Mouse (Mus musculus): ENCODE measurements around the gene Cdc42ep1. TPM values are rescaled to one million over a fixed set of nuclear protein-coding genes. Genes with fewer than 3 reads are reported as not detected.
"Not testable (repeated sequence)": the region's sequence is repeated elsewhere in the genome, so short reads cannot be mapped to it uniquely, and the experiment has no call there.

Gene Cdc42ep1
- total RNA-seq, 2 experiments from 2014 or later = 34.1 to 41.0 TPM

DNA sequence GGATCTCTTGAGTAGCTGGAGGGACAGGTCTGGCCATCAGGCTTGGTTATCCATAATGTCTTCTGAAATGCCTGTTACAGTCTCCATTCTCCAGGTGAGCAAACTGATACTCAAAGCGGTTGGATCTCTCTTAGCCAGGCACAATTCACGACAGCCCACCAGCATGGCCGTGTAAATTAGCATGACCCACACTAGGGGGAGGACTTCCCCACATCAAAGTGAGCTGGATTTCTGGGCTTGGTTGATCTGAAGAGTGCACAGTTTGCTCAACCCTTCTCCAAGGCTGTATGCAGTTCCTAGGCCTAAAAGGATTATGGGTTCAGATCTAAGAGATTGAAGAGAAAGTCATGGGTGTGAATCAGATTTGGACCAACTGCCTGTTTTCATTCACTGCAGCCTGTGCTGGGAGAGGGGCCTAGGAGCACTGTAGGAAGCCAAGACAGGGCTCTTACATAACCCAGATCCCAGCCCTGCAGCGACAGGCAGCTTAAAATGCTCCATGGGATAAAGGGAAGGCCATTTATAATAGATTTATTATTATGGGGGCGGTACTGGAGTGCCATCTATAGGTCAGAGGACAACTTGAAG, 29.7 kb downstream of the Cdc42ep1 start:
- intact Hi-C loops (cut with DNase I) = loop anchor here (5.0 kb wide), 1 partner anchor 250 kb away; no protein-coding TSS in a partner anchor
- DNase-seq (ENCODE audit: low spot score) = no peak

DNA sequence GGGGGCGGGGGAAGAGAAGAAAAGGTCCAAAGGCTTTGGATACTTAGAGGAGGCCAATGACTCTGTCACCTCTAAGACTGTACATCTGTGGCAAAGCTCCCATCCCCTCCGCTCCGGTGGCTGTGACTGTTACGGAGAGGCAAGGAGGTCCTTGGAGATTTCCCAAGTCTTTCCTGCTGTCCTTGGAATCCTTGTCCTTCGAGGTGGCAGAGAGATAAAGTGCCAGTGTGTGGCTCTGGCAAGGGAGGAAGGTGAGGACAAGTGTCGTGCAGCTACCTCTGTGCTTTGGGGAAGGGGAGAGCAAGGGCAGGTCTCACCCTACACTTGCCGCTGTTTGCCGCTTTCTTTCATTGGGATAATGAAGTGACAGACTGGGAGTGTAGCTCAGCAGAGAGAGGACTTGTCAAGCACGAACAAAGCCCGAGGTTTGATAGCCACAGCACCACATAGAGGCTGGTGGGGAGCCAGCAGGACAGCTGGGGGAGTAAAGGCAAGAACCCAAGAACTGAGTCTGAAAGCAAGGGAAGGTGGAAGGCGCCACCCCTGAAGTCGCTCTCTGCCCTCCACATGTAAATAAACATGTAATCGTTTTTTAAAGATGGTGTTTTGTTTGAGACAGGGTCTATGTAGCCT, 31.5 kb downstream of the Cdc42ep1 start:
- no peak for DNase-seq (ENCODE audit: low spot score)
- intact Hi-C loops (cut with DNase I) = loop anchor here (5.0 kb wide), 1 partner anchor 252 kb away; no protein-coding TSS in a partner anchor

DNA sequence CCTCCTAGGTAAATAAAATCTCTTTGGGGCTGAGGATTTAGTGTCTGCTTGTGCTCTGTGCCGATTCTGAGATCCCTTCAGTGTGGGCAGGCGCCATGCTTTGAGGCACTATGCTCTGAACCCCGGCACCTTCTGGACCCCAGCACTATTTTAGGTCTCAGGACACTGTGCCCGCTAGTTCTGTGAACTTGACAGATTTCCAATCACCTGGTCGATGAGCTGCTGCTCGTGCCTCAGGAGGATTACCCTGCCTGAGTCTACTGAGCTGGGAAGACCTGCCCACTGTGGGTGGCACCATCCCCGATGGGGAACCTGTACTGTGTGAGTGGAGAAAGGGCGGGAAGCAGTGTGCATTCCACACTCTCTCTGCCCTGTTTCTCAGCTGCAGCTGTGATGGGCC, 32.6 kb downstream of the Cdc42ep1 start:
- intact Hi-C loops (cut with DNase I) = loop anchor here (5.0 kb wide), 1 partner anchor 253 kb away; no protein-coding TSS in a partner anchor
- DNase-seq (ENCODE audit: low spot score) = no peak

DNA sequence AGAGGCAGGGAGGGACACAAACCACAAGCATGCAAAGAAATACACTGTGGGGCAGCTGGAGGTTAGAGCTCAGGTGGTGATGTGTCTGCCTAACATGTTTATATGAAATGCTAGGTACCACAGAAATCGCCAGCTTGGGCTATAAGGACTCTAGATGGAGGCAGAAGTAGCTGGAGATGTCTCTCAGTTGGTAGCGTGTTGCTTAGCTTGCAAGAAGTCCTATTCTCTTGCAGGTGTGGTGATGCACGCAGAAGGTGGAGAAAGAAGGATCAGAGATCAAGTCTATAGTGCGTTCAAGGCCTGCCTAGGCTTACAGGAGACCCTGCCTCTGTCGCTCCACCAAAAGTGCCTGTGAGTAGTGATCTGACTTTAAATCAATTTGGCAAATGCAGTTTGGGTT, 33.1 kb downstream of the Cdc42ep1 start:
- no peak for DNase-seq (ENCODE audit: low spot score)
- intact Hi-C loops (cut with DNase I) = no loop called here

DNA sequence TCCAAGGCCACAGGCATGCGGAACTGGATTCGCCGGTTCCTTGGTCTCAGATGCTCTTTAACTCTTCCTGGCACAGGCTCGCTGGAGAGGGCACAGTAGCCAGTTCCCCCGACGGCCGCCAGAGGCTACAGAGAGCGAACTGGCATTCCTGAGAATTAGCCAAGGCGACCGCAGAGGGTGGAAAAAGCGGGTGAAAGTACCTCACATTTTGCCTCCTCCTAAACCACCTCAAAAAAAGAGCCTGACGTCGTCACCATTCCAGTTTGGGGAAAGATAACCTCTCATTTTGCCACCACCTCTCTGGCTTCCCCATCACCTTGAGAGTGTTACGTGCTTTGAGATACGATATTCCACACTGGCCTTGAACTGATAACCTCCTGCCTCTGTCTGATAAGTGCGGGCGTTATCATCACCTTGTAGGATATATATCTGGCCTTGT, 33.9 kb downstream of the Cdc42ep1 start:
- intact Hi-C loops (cut with DNase I) = no loop called here
- no peak for DNase-seq (ENCODE audit: low spot score)

DNA sequence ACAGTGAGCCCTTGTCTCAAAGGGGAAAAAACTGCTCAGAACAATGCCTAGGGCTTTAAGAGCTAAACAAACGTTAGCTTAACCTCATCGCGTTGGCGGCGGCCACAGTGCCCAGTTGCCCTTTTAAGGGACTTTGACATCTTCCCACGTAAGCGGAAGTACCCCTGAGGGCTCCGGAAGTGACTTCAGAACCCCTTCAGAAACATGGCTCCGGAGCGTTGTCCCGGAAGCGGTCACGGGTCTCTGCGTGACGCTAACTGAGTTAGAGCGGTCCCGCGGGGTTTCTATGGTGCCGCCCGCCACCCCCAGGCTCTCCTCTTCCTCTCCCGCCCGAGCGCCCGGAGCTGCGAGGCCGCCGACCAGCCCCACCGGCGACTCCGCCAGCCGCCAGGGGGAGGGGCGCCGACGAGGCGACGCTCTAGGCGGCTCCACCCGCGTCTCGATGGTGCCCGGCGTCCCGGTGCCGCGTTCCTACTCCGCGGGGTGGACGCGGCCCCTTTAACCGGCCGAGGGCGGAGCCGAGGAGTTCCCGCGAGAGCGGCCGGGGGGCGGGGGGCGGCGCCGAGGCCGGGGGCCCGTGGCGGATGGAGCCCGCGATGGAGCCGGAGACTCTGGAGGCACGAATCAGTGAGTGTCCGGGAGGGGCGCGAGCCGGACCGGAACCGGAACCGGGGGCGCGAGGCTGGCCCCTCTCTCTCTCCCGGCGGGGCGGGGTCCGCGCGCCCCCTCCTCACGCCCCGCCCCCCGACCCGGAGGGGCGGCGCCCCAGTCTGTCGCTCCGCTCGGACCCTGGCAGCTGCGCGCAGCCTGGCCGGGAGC, 34.8 kb downstream of the Cdc42ep1 start, which contains the start of gene Gga1:
Gga1 (plus strand) TSS at position 200 of the 819 bp plus-strand sequence.
- peak; percentile 89 for DNase-seq (ENCODE audit: low spot score)
- intact Hi-C loops (cut with DNase I) = no loop called here

DNA sequence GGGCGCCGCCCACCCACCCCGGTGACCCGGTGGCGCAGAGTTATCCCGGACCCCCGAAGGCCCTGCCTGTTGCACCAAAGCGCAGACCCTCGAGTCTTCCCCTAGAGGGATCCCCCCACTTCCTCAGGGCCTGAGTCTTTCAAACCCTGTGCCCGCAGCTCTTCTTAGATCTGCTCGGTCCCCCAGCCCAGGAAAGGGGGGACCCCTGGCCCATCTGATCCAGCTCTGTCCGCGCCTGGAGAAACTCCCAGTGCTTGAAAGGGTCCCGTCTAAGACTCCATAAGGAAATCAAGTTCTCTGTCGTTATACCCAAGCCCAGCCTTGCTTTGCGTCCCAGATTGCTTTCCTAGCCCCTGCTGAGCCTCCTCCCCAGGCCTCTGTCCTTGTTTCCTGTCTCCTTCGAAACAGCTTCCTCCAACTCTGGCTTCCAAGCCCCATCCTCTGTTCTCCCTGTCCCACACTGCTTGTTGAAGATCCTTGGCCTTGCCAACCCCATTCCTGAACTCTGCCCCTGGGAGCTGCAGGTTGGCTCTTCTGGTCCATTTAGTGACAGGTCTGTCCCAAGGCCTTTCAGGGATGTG, 35.5 kb downstream of the Cdc42ep1 start:
- intact Hi-C loops (cut with DNase I) = no loop called here
- no peak for DNase-seq (ENCODE audit: low spot score)

DNA sequence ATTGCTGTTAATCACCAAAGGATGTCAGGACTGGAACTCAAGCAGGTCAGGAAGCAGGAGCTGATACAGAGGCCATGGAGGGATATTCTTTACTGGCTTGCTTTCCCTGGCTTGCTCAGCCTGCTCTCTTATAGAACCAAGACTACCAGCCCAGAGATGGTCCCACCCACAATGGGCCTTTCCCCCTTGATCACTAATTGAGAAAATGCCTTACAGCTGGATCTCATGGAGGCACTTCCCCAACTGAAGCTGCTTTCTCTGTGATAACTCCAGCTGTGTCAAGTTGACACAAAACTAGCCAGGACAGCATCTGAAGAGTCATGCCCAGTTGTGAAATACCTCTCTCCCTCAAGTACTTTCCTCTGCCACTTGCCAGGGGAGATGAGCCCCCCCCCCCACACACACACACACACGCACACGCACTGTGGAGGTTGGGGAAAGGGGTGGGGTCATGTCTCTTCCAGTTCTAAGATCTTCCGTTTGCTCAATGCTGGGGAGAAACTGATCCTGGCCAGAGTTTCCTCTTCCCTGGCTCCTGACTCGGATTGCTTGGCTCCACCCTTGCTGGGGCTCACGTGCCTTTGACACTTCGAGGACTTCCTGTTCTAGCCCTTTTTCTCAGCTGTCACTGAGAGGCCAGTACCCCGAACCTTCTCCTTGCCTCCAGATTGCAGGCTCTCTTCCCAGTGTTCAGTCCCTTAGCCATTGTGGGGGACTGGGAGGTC, 36.5 kb downstream of the Cdc42ep1 start:
- DNase-seq (ENCODE audit: low spot score); intact Hi-C loops (cut with DNase I): not testable (repeated sequence)

DNA sequence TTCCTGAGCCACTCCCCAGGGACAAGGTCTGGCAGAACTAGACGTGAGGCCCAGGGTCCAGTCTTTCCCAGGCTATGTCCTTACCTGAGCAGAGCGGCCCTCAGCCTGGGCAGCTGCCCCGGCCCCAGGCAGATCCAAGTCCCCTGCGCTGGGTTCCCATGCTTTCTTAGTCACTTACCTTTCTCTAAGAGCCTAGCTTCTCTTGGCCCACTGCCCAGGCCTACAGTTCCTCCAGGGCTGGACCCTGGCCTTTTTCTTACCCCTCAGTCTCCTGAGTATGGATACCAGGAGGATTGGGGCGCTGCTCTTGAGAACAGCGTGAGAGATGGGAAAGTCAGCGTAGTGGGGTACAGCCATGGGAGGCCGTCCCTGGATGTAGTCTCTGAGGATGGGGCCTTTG, 38.0 kb downstream of the Cdc42ep1 start:
- DNase-seq (ENCODE audit: low spot score) = no peak
- intact Hi-C loops (cut with DNase I) = no loop called here

DNA sequence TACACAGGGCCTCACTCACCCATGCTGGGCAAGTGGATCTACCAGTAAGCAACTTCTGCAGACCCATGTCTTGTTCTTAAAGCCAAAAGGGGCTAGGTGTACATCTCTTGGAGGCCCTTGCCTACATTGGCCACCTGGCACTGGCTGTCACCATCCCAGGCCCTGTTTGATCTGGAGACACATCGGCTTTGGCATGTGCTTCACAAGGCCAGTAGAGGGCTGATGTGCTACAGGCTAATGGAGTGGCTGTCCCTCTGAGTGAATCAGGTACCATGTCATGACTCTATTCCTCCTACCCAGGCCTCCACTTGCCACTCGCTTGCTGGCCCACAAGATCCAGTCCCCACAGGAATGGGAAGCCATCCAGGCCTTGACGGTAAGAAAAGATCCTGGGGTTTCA, 39.4 kb downstream of the Cdc42ep1 start:
- intact Hi-C loops (cut with DNase I) = no loop called here
- no peak for DNase-seq (ENCODE audit: low spot score)

DNA sequence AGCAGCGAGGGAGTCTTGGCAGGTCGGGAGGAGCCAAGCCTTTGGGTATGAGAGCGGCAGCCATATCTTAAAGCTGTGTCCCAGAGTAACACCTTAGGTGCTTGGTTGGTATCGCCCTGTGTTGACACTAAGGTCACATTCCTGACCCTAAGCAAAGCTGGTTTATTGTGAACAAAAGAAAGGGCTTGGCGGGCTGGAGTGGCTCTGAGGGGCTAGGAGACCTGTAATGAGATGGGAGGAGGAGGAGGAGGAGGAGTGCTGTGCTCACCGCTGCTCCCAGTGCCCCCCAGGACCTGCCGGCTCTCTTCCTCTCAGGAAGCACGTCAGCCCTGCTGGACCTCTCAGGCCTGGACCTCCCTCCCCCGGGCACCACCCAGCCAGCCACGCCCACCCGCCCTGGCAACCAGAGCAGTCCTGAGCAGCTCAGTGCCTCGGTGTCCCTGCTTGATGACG, 47.0 kb downstream of the Cdc42ep1 start:
- intact Hi-C loops (cut with DNase I) = no loop called here

DNA sequence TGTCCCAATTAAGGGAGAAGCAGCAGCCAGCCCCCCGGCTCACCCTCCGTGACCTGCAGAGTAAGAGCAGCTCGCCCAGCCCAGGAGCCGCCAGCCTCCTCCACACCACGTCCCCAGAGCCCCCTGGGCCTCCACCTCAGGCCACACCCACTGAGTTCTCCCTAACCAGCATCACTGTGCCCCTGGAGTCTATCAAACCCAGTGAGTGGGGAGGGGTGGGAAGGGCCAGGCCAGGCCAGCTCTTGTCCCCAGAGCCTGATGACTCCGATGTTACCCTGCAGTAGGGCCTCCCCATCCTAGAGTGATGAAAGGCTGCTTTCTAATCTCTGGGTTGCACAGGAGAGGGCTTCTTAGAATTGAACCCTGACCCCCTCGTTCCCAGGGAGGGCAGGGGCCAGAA, 50.0 kb downstream of the Cdc42ep1 start:
- intact Hi-C loops (cut with DNase I) = no loop called here
- DNase-seq (ENCODE audit: low spot score) = no peak

More for the DNA sequence above, 47.0 kb downstream of the Cdc42ep1 start:
- DNase-seq (ENCODE audit: low spot score) = no peak

DNA sequence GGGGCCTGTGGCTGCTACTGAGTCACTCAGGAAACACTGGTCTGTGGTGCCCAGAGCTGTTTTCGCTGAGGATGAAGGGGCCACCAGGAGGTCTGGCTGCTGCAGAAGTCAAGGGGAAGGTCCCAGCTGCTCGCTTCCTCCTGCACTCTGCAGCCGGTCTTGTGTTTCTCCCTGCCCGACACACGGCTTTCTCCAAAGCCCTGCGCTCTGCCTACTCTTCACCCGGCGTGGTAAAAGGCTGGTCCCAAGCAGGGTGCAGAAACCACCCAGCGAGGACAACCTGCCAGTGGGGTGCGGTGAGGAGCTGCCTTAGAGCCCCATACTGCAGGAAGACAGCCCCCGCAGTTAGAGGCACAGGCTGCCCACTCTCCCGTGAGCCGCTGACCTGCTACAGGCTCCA, 52.3 kb downstream of the Cdc42ep1 start:
- intact Hi-C loops (cut with DNase I) = no loop called here
- no peak for DNase-seq (ENCODE audit: low spot score)

DNA sequence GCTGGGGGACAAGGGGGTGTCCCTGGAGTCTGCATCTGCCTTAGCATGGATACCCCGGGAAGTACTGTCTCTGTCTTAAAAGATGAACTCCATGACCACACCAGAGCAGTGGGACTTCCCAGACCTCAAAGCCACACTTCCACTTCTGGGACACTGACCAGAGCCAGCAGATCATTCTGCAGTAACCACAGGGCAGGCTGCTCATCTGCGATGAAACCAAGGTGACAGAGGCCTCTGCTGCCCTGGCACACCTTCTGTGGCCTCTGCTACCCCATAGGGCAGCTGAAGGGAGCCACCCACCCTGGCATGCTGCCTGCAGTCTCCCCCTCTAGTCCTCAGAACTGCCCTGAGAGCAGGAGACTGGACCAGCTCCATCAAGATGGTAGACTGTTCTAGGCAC, 53.3 kb downstream of the Cdc42ep1 start:
- DNase-seq (ENCODE audit: low spot score) = no peak
- intact Hi-C loops (cut with DNase I) = no loop called here

DNA sequence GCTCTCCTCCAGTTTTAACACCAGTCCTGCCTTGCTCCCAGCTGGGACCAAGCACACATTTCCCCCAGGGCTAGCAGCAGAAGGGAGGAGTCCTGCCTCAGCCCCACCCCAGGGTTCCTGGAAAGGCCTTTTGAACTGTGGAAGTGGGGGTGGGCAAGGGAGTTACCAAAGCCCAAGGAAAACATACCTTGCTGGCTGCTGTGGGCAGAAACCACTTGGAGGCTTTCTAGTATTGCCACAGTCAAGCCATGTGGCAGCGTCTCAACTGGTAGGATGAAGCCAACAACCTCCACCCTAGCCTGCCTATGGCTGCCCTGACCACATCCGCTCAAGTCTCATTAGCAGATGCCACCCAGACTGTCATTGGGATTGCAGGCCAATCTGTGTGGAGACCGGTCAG, 53.7 kb downstream of the Cdc42ep1 start:
- intact Hi-C loops (cut with DNase I) = no loop called here
- no peak for DNase-seq (ENCODE audit: low spot score)

DNA sequence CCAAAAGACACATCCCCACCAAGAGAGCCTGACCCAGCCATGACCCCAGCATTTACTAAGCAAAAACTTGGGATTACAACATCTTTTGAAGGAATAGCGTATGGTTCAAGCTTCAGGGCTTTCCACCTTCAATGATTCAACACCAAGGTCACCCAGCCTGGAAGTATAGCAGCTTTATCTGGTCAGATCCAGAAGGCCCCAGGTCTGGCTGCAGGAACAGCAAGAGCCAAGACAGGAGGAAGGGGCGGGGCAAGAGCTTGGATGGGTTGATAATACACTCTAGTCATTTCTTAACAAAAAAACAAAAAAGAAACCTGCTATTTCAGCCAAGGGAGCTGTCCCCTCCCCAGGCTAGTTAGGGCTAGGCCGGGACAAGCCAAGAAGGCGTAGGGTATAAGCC, 55.1 kb downstream of the Cdc42ep1 start:
- DNase-seq (ENCODE audit: low spot score) = no peak
- intact Hi-C loops (cut with DNase I) = no loop called here

DNA sequence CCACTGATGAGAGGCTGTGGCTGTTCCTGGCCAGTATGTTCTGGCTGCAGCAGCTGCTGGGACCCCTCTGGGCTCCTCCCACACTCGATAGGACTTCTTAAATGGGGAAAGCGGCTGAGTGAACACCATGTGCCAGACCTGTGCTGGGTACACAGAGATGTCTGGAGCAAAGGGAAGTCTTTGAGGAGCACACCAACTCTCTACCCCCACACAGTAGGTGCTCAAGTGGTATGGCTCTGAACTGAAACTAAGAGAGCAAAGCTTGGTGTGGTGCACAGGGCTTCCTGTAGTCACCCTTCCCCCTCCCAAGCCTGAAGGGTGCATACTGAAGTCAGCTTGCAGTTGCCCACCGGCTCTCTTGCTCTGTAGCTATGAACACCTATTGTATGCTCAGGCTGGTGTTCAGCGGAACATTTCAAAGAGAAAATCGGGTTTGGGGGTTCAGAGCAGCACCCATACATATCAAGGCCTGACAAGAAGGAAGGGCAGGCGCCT, 56.1 kb downstream of the Cdc42ep1 start:
- no peak for DNase-seq (ENCODE audit: low spot score)
- intact Hi-C loops (cut with DNase I) = no loop called here

DNA sequence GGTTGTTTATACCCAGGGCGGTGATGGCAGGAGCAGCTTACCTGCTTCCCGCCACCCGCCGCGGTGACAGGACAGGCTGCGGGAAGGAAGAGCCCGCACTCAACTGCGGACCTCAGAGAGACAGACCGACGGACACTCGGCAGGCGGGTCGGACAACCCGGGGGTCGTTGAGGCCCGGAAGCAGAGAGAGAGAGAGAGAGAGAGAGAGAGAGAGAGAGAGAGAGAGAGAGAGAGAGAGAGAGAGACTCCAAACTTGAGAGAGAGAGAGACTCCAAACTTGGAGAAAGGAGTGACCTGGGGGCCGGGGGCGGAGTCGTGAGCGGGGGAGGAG, 57.0 kb downstream of the Cdc42ep1 start, which contains the start of gene Gm49510:
Gm49510 (plus strand) TSS at position 259 of the 331 bp plus-strand sequence.
- intact Hi-C loops (cut with DNase I) = no loop called here
- DNase-seq (ENCODE audit: low spot score) = no peak

DNA sequence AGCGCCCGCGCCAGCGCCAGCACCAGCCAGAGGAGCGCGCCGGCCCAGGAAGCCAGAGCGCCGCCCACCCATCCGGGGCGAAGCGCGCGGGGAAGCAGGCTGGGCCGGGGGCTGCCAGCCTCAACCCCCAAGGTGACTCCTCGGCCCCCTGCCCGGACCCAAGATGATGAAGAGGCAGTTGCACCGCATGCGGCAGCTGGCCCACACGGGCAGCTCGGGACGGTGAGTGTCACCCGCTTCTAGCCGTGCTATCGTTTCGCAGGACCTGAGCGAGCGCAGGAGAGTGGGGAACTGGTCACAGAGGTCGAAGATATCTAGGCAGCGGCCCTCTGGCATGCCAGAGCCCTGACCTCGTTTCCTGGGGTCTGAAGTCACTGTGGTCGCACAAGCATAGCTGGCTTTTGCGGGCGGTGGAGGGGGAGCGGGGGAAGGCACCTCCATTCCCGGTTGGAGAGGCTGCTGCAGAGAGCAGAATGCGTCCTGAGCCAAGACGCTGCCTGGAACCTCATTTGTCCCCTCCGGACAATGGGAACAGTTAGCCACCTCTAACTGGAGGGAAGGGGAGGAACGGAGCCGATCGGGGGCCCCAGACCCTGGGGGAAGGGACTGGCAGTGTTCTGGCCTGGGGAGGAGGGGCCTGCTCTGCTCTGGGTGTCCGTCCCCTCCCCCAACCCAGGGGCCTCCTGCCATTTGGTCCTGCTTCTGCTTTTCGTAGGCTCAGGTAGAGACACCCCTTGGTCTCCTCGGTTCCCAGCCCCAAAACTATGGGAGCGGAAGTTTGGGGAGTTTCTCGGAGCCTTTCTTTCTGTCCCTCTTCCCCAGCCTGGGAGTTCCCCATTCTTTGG, 57.5 kb downstream of the Cdc42ep1 start, which contains the start of gene Sh3bp1:
Sh3bp1 (plus strand) TSS at position 29 of the 845 bp plus-strand sequence.
- intact Hi-C loops (cut with DNase I) = loop anchor here (5.0 kb wide), 1 partner anchor 167 kb away; no protein-coding TSS in a partner anchor
- peak; percentile 32 for DNase-seq (ENCODE audit: low spot score)

Data from heart, postnatal 25 days (tissue).